Mouse (Mus musculus): ENCODE measurements around the gene Me1.

DNA sequence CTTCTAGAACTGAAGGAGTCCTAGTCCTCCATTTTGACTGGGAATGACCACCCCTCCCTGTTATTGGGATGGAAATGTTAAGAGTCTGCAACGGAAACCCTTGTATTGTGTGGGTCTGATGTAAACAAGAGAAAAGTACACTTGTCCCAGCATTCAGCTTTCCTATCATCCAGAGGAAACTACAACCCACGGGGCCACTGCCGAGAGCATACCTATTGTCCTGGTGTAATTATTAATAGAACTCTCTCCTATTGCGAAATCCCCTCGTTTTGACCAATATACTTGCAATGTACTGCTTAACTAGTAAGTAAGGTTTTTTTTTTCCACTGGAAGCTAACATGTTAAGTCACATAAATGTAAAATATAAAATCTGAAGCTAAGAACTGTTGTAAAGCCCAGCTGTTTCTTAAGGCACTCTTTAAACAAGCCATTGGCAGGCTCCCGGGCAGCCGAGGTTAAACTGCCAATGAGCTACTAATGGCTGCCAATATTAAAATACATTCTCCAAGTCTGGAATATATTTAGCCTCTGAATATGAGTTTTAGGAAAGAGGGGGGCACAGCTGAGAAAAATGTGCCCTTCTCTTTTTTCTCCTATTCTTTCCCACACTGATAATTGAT, 47.7 kb downstream of the Me1 start:
- no peak for TF ChIP-seq CTCF (IDR thresholded peaks at IDR 0.05; ENCODE audit: insufficient read depth, low read length)
- TF ChIP-seq POLR2A (IDR thresholded peaks at IDR 0.05; ENCODE audit: borderline replicate concordance, extremely low read depth, low read depth, low read length): no peak
